Mouse (Mus musculus) G1E (cell line): ENCODE data around the gene Pola1. TPM values are rescaled to one million over a fixed set of nuclear protein-coding genes. Genes with fewer than 3 reads are reported as not detected.

Experiments
- ATAC-seq: 2 replicates; pipeline ENCODE4 v1.8.0; 2016; ENCODE audit warnings: mild to moderate bottlenecking; ENCODE audit not compliant: insufficient number of reproducible peaks, poor library complexity, low FRiP score, severe bottlenecking; ENCODE audit errors: extremely low read depth
- DNase-seq: peaks from one replicate; pipeline ENCODE4 v3.0.0; 2012; ENCODE audit warnings: low spot score
- H3K27me3 ChIP-seq: 2 replicates; pipeline ENCODE4 v1.6.1; 2012; ENCODE audit warnings: mild to moderate bottlenecking, low read length, inconsistent platforms; ENCODE audit not compliant: insufficient read depth
- H3K36me3 ChIP-seq: replicated peaks from 2 replicates; pipeline ENCODE3; 2012; ENCODE audit warnings: mild to moderate bottlenecking, inconsistent platforms
- H3K4me1 ChIP-seq: 2 replicates; pipeline ENCODE4 v1.6.1; 2012; ENCODE audit warnings: low read depth, low read length, inconsistent platforms, mixed read lengths; ENCODE audit not compliant: insufficient read depth
- H3K4me3 ChIP-seq: 2 replicates; pipeline ENCODE4 v1.5.1; 2012; ENCODE audit warnings: low read depth, mild to moderate bottlenecking, inconsistent platforms, low read length, moderate library complexity, mixed read lengths
- H3K9me3 ChIP-seq: replicated peaks from 2 replicates; pipeline ENCODE4 v1.6.1; 2012; ENCODE audit warnings: inconsistent platforms
- CTCF ChIP-seq: IDR thresholded peaks from 2 replicates; pipeline ENCODE4 v1.5.1; 2012; ENCODE audit warnings: low read depth, low read length, inconsistent platforms, mixed read lengths
- GATA1 ChIP-seq: IDR thresholded peaks from 2 replicates; pipeline ENCODE4 v1.6.1; 2012; ENCODE audit warnings: borderline replicate concordance, low read length, inconsistent platforms, mixed read lengths
- GATA2 ChIP-seq: IDR thresholded peaks from 2 replicates; pipeline ENCODE4 v1.6.1; 2012; ENCODE audit warnings: low read depth, low read length, inconsistent platforms, borderline replicate concordance
- POLR2AphosphoS5 ChIP-seq: IDR thresholded peaks from 2 replicates; pipeline ENCODE4 v1.6.1; 2012; ENCODE audit warnings: low read depth, low read length, inconsistent platforms; ENCODE audit not compliant: insufficient replicate concordance
- TAL1 ChIP-seq: conservative IDR thresholded peaks from 2 replicates; pipeline ENCODE4 v1.6.1; 2012; ENCODE audit warnings: low read depth, low read length, inconsistent platforms, mixed read lengths
- polyA plus RNA-seq: library from polyadenylated mRNA; stranded (reverse); fragments of >175 nt; gene quantifications from 2 replicates; pipeline ENCODE4 v1.2.3, GENCODE M21; 2012
- total RNA-seq, 2 experiments: library from RNA; stranded (forward) in 1 of 2; stranded (reverse) in 1 of 2; fragments of 200-1000 nt in 1 of 2; fragments of >200 nt in 1 of 2; fragmentation: Nextera tagmentation in 1 of 2; gene quantifications; 2 replicates each; pipeline ENCODE4 v1.2.3; 2014 to 2017

Gene Pola1
- total and polyA plus RNA-seq, 3 experiments, result 6.2 to 104 (median 100) TPM

- Histone ChIP-seq H3K36me3 (peaks cover 18% of the 10 kb centered on the region), H3K4me1 (peaks cover 19% of the 10 kb centered on the region), H3K9me3 (no peaks in the 10 kb centered on the region), H3K27me3 (no peaks in the 10 kb centered on the region), H3K4me3 (peak overlapping the region; percentile 53; the same call in 1 of the 2 replicates)
- DNase-seq (no peak), ATAC-seq (no peak)
- TF ChIP-seq TAL1, result no peak
- no peak for TF ChIP-seq POLR2AphosphoS5
- TF ChIP-seq GATA1, result no peak
- no peak for TF ChIP-seq CTCF
- no peak for TF ChIP-seq GATA2
Observed at GRCm38 (mm10) chrX:93630256-93630655, 1.7 kb downstream of the Pola1 start.

GRCm38 (mm10) chrX:93602214-93602613, 29.7 kb downstream of the Pola1 start:
- ATAC-seq, result no peak

GRCm38 (mm10) chrX:93594283-93594682, 37.7 kb downstream of the Pola1 start:
- Histone ChIP-seq H3K27me3 (no peaks in the 10 kb centered on the region), H3K36me3 (peaks cover 54% of the 10 kb centered on the region), H3K4me1 (no peaks in the 10 kb centered on the region), H3K4me3 (no peak overlapping the region), H3K9me3 (no peaks in the 10 kb centered on the region)
- TF ChIP-seq GATA2 (no peak), POLR2AphosphoS5 (no peak), GATA1 (no peak), TAL1 (no peak), CTCF (no peak)
- DNase-seq (no peak), ATAC-seq (no peak)

More at GRCm38 (mm10) chrX:93602214-93602613, 29.7 kb downstream of the Pola1 start:
- peaks cover 61% of the 10 kb centered on the region for H3K36me3 ChIP-seq
- no peak for DNase-seq
- TF ChIP-seq POLR2AphosphoS5 (no peak), CTCF (no peak), TAL1 (no peak), GATA2 (no peak), GATA1 (no peak)
- H3K4me3 ChIP-seq, result no peak overlapping the region
- H3K27me3 ChIP-seq, result no peaks in the 10 kb centered on the region
- no peaks in the 10 kb centered on the region for H3K9me3 ChIP-seq
- no peaks in the 10 kb centered on the region for H3K4me1 ChIP-seq

GRCm38 (mm10) chrX:93580931-93581330, 51.0 kb downstream of the Pola1 start:
- Histone ChIP-seq H3K27me3 (no peaks in the 10 kb centered on the region), H3K36me3 (peaks cover 24% of the 10 kb centered on the region), H3K4me1 (no peaks in the 10 kb centered on the region), H3K4me3 (no peak overlapping the region), H3K9me3 (no peaks in the 10 kb centered on the region)
- TF ChIP-seq GATA1 (no peak), GATA2 (no peak), CTCF (no peak), POLR2AphosphoS5 (no peak), TAL1 (no peak)
- ATAC-seq (no peak), DNase-seq (no peak)

- H3K9me3 ChIP-seq, result no peaks in the 10 kb centered on the region
- H3K27me3 ChIP-seq, result no peaks in the 10 kb centered on the region
- H3K4me3 ChIP-seq, result no peak overlapping the region
- TF ChIP-seq CTCF (no peak), TAL1 (no peak), GATA2 (no peak), POLR2AphosphoS5 (no peak), GATA1 (no peak)
- H3K4me1 ChIP-seq, result no peaks in the 10 kb centered on the region
- DNase-seq (no peak), ATAC-seq (no peak)
- H3K36me3 ChIP-seq, result peaks cover 21% of the 10 kb centered on the region
Observed at GRCm38 (mm10) chrX:93557171-93557570, 74.8 kb downstream of the Pola1 start.

GRCm38 (mm10) chrX:93539779-93540178, 92.2 kb downstream of the Pola1 start:
- no peak for ATAC-seq
- no peaks in the 10 kb centered on the region for H3K9me3 ChIP-seq
- H3K4me3 ChIP-seq, result no peak overlapping the region
- no peaks in the 10 kb centered on the region for H3K4me1 ChIP-seq
- no peak for DNase-seq
- TF ChIP-seq GATA2 (no peak), POLR2AphosphoS5 (no peak)
- H3K36me3 ChIP-seq, result peaks cover 17% of the 10 kb centered on the region
- H3K27me3 ChIP-seq, result no peaks in the 10 kb centered on the region

GRCm38 (mm10) chrX:93502865-93503353, 129.0 kb downstream of the Pola1 start:
- TF ChIP-seq TAL1, result no peak
- TF ChIP-seq CTCF, result no peak
- TF ChIP-seq GATA2, result no peak
- no peak for TF ChIP-seq GATA1
- no peak for TF ChIP-seq POLR2AphosphoS5
- Histone ChIP-seq H3K4me1 (no peaks in the 10 kb centered on the region), H3K27me3 (no peaks in the 10 kb centered on the region), H3K36me3 (peaks cover 15% of the 10 kb centered on the region), H3K9me3 (no peaks in the 10 kb centered on the region), H3K4me3 (no peak overlapping the region)
- no peak for ATAC-seq
- no peak for DNase-seq
